Mouse (Mus musculus): Measurements from ENCODE around the gene Ube2cbp. TPM values are rescaled to one million over a fixed set of nuclear protein-coding genes. Genes with fewer than 3 reads are reported as not detected.

The Ube2cbp gene
- polyA plus RNA-seq, 1 experiment from 2014 or later, result 7.3 TPM

- Histone ChIP-seq H3K36me3 (replicated peaks; ENCODE audit: control insufficient read depth, insufficient read depth, low read depth, low read length) (no peaks in the 10 kb centered on the region), H3K9me3 (replicated peaks; ENCODE audit: control insufficient read depth, low read length) (no peaks in the 10 kb centered on the region), H3K9ac (replicated peaks; ENCODE audit: low read length) (no peak overlapping the region), H3K4me1 (ENCODE audit: control insufficient read depth, insufficient read depth, low read length) (no peaks in the 10 kb centered on the region), H3K4me2 (ENCODE audit: low read depth, low read length) (no peak overlapping the region), H3K27me3 (ENCODE audit: control insufficient read depth, insufficient read depth, low read length) (no peaks in the 10 kb centered on the region), H3K4me3 (ENCODE audit: low read depth, low read length) (no peak overlapping the region), H3K27ac (replicated peaks; ENCODE audit: low read depth, low read length) (no peak overlapping the region)
- ATAC-seq (replicated peaks; ENCODE audit: insufficient number of reproducible peaks, low FRiP score, low TSS enrichment, low read depth), result no peak
- WGBS, result 85% methylated on average over 8 of the region's 8 CpGs
- DNase-seq (ENCODE audit: low spot score), result no peak
Measured at GRCm38 (mm10) chr9:86447431-86447830, 17.3 kb downstream of the Ube2cbp start.

- ATAC-seq (replicated peaks; ENCODE audit: insufficient number of reproducible peaks, low FRiP score, low TSS enrichment, low read depth) (no peak), DNase-seq (ENCODE audit: low spot score) (no peak)
- 95% methylated on average over 7 of the region's 7 CpGs for WGBS
- Histone ChIP-seq H3K9me3 (replicated peaks; ENCODE audit: control insufficient read depth, low read length) (no peaks in the 10 kb centered on the region), H3K27ac (replicated peaks; ENCODE audit: low read depth, low read length) (no peak overlapping the region), H3K36me3 (replicated peaks; ENCODE audit: control insufficient read depth, insufficient read depth, low read depth, low read length) (no peaks in the 10 kb centered on the region), H3K9ac (replicated peaks; ENCODE audit: low read length) (no peak overlapping the region), H3K27me3 (ENCODE audit: control insufficient read depth, insufficient read depth, low read length) (no peaks in the 10 kb centered on the region), H3K4me2 (ENCODE audit: low read depth, low read length) (no peak overlapping the region), H3K4me3 (ENCODE audit: low read depth, low read length) (no peak overlapping the region), H3K4me1 (ENCODE audit: control insufficient read depth, insufficient read depth, low read length) (no peaks in the 10 kb centered on the region)
Measured at GRCm38 (mm10) chr9:86446847-86447246, 17.9 kb downstream of the Ube2cbp start.

DNA sequence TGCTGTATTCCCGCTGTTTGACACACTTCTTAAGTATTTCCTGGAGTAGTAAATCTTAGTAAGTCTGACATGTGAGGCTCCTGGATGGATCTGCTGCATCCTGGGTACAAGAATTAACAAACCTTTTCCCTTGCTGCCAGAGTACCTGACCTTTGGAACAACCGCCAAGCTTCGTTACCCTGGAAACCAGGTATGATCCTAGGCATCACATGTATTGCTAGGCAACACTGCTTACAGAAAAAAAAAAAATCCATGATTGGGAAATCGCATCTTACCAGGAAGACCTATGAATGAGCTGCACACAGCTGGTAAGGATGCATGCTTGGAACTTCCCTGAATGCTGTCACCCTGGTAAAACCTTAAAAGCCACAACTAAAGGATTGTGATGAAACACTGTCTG lies 22.5 kb downstream of the Ube2cbp start:
- 92% methylated on average over 4 of the region's 4 CpGs for WGBS
- Histone ChIP-seq H3K27me3 (ENCODE audit: control insufficient read depth, insufficient read depth, low read length) (no peaks in the 10 kb centered on the region), H3K27ac (replicated peaks; ENCODE audit: low read depth, low read length) (no peak overlapping the region), H3K36me3 (replicated peaks; ENCODE audit: control insufficient read depth, insufficient read depth, low read depth, low read length) (no peaks in the 10 kb centered on the region), H3K9me3 (replicated peaks; ENCODE audit: control insufficient read depth, low read length) (no peaks in the 10 kb centered on the region), H3K9ac (replicated peaks; ENCODE audit: low read length) (no peak overlapping the region), H3K4me3 (ENCODE audit: low read depth, low read length) (no peak overlapping the region), H3K4me1 (ENCODE audit: control insufficient read depth, insufficient read depth, low read length) (no peaks in the 10 kb centered on the region), H3K4me2 (ENCODE audit: low read depth, low read length) (no peak overlapping the region)
- ATAC-seq (replicated peaks; ENCODE audit: insufficient number of reproducible peaks, low FRiP score, low TSS enrichment, low read depth) (no peak), DNase-seq (ENCODE audit: low spot score) (no peak)

DNA sequence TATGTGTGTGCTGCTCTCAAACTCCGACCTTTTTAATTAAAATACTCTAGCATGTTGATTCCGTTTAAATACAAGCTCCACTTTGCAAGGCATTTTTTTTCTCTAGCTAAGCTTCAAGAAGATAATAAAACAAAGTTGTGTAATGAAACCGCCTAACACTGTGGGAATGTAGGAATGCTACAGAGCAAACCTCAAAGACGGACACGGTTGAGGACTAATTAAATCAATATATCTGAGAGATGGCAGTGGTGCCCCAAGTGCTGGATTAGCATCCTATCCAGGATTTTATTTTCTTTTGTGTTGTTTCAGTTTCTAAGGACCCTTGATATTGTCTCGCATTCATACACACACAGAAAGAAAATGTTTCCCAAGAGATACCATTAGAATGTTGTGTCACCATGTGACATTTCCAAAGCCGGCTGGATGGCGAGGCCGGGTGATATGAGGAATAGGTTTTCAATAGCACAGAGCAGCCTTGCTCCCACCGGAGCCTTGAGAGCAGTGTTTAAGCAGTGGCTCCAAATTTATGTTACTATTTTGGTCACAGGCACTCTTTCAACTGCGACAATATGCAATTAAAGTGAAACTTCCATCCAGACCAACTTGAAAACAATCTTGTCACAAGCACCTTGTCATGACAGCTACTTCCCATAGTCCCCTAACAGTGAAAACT lies 26.3 kb downstream of the Ube2cbp start:
- no peaks in the 10 kb centered on the region for H3K4me1 ChIP-seq (ENCODE audit: control insufficient read depth, insufficient read depth, low read length)
- no peak overlapping the region for H3K9ac ChIP-seq (replicated peaks; ENCODE audit: low read length)
- no peaks in the 10 kb centered on the region for H3K27me3 ChIP-seq (ENCODE audit: control insufficient read depth, insufficient read depth, low read length)
- no peak for DNase-seq (ENCODE audit: low spot score)
- H3K4me2 ChIP-seq (ENCODE audit: low read depth, low read length), result no peak overlapping the region
- WGBS, result 76% methylated on average over 11 of the region's 11 CpGs
- no peak for ATAC-seq (replicated peaks; ENCODE audit: insufficient number of reproducible peaks, low FRiP score, low TSS enrichment, low read depth)
- H3K9me3 ChIP-seq (replicated peaks; ENCODE audit: control insufficient read depth, low read length), result no peaks in the 10 kb centered on the region
- H3K27ac ChIP-seq (replicated peaks; ENCODE audit: low read depth, low read length), result no peak overlapping the region
- no peaks in the 10 kb centered on the region for H3K36me3 ChIP-seq (replicated peaks; ENCODE audit: control insufficient read depth, insufficient read depth, low read depth, low read length)
- no peak overlapping the region for H3K4me3 ChIP-seq (ENCODE audit: low read depth, low read length)

GRCm38 (mm10) chr9:86436608-86437007 lies 28.1 kb downstream of the Ube2cbp start:
- no peaks in the 10 kb centered on the region for H3K9me3 ChIP-seq (replicated peaks; ENCODE audit: control insufficient read depth, low read length)
- no peaks in the 10 kb centered on the region for H3K36me3 ChIP-seq (replicated peaks; ENCODE audit: control insufficient read depth, insufficient read depth, low read depth, low read length)
- no peak overlapping the region for H3K4me2 ChIP-seq (ENCODE audit: low read depth, low read length)
- no peak overlapping the region for H3K9ac ChIP-seq (replicated peaks; ENCODE audit: low read length)
- H3K27ac ChIP-seq (replicated peaks; ENCODE audit: low read depth, low read length), result no peak overlapping the region
- H3K27me3 ChIP-seq (ENCODE audit: control insufficient read depth, insufficient read depth, low read length), result no peaks in the 10 kb centered on the region
- DNase-seq (ENCODE audit: low spot score) (no peak), ATAC-seq (replicated peaks; ENCODE audit: insufficient number of reproducible peaks, low FRiP score, low TSS enrichment, low read depth) (no peak)
- 96% methylated on average over 8 of the region's 8 CpGs for WGBS
- H3K4me3 ChIP-seq (ENCODE audit: low read depth, low read length), result no peak overlapping the region
- no peaks in the 10 kb centered on the region for H3K4me1 ChIP-seq (ENCODE audit: control insufficient read depth, insufficient read depth, low read length)

DNA sequence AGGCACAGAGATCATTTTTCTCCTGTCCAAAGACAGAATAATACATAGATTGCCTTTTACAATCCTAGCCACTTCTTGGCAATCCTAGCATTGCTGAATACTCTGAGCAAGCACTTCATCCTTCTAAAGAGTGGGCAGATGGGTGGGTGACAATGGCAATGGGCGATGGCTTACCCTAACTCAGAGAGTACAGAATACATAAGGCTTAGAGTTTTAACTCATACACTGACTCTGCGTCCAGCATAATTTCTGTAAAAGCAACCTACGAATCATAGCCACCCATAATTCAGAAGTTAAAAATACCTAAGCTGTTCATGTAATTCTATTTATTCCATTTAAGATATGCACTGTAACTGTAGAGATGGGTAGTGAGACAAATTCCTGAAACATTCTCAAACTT lies 29.2 kb downstream of the Ube2cbp start:
- H3K9ac ChIP-seq (replicated peaks; ENCODE audit: low read length), result no peak overlapping the region
- H3K27me3 ChIP-seq (ENCODE audit: control insufficient read depth, insufficient read depth, low read length), result no peaks in the 10 kb centered on the region
- DNase-seq (ENCODE audit: low spot score), result no peak
- no peak overlapping the region for H3K4me2 ChIP-seq (ENCODE audit: low read depth, low read length)
- no peaks in the 10 kb centered on the region for H3K4me1 ChIP-seq (ENCODE audit: control insufficient read depth, insufficient read depth, low read length)
- no peak overlapping the region for H3K4me3 ChIP-seq (ENCODE audit: low read depth, low read length)
- WGBS, result 97% methylated on average over 3 of the region's 3 CpGs
- no peaks in the 10 kb centered on the region for H3K36me3 ChIP-seq (replicated peaks; ENCODE audit: control insufficient read depth, insufficient read depth, low read depth, low read length)
- no peaks in the 10 kb centered on the region for H3K9me3 ChIP-seq (replicated peaks; ENCODE audit: control insufficient read depth, low read length)
- no peak overlapping the region for H3K27ac ChIP-seq (replicated peaks; ENCODE audit: low read depth, low read length)
- no peak for ATAC-seq (replicated peaks; ENCODE audit: insufficient number of reproducible peaks, low FRiP score, low TSS enrichment, low read depth)

- Histone ChIP-seq H3K9ac (replicated peaks; ENCODE audit: low read length) (no peak overlapping the region), H3K4me1 (ENCODE audit: control insufficient read depth, insufficient read depth, low read length) (no peaks in the 10 kb centered on the region), H3K4me2 (ENCODE audit: low read depth, low read length) (no peak overlapping the region), H3K9me3 (replicated peaks; ENCODE audit: control insufficient read depth, low read length) (no peaks in the 10 kb centered on the region), H3K36me3 (replicated peaks; ENCODE audit: control insufficient read depth, insufficient read depth, low read depth, low read length) (no peaks in the 10 kb centered on the region), H3K27ac (replicated peaks; ENCODE audit: low read depth, low read length) (no peak overlapping the region), H3K4me3 (ENCODE audit: low read depth, low read length) (no peak overlapping the region), H3K27me3 (ENCODE audit: control insufficient read depth, insufficient read depth, low read length) (no peaks in the 10 kb centered on the region)
- DNase-seq (ENCODE audit: low spot score) (no peak), ATAC-seq (replicated peaks; ENCODE audit: insufficient number of reproducible peaks, low FRiP score, low TSS enrichment, low read depth) (no peak)
- 86% methylated on average over 4 of the region's 4 CpGs for WGBS
Measured at GRCm38 (mm10) chr9:86423331-86423730, 41.4 kb downstream of the Ube2cbp start.

- Histone ChIP-seq H3K9ac (replicated peaks; ENCODE audit: low read length) (no peak overlapping the region), H3K4me2 (ENCODE audit: low read depth, low read length) (no peak overlapping the region), H3K4me3 (ENCODE audit: low read depth, low read length) (no peak overlapping the region), H3K36me3 (replicated peaks; ENCODE audit: control insufficient read depth, insufficient read depth, low read depth, low read length) (no peaks in the 10 kb centered on the region), H3K27me3 (ENCODE audit: control insufficient read depth, insufficient read depth, low read length) (no peaks in the 10 kb centered on the region), H3K9me3 (replicated peaks; ENCODE audit: control insufficient read depth, low read length) (no peaks in the 10 kb centered on the region), H3K4me1 (ENCODE audit: control insufficient read depth, insufficient read depth, low read length) (no peaks in the 10 kb centered on the region), H3K27ac (replicated peaks; ENCODE audit: low read depth, low read length) (no peak overlapping the region)
- WGBS, result 84% methylated on average over 6 of the region's 6 CpGs
- ATAC-seq (replicated peaks; ENCODE audit: insufficient number of reproducible peaks, low FRiP score, low TSS enrichment, low read depth) (no peak), DNase-seq (ENCODE audit: low spot score) (no peak)
Measured at GRCm38 (mm10) chr9:86419366-86419765, 45.4 kb downstream of the Ube2cbp start.
